Mouse (Mus musculus) ES-E14 (cell line): Measurements from ENCODE around the gene Uba3. TPM values are rescaled to one million over a fixed set of nuclear protein-coding genes. Genes with fewer than 3 reads are reported as not detected.
A peak's percentile ranks its signal among the peaks of the same experiment; 100 is the strongest.

Experiments
- DNase-seq: peaks from one replicate; pipeline ENCODE4 v3.0.0-alpha.2; 2013; ENCODE audit warnings: low read depth, low spot score
- H3K27ac ChIP-seq: 2 replicates; pipeline ENCODE4 v1.5.1; 2012; ENCODE audit warnings: low read depth, mild to moderate bottlenecking, low read length, moderate library complexity, mixed read lengths; ENCODE audit not compliant: poor library complexity, insufficient read depth, severe bottlenecking
- H3K36me3 ChIP-seq: 2 replicates; pipeline ENCODE4 v1.6.1; 2012; ENCODE audit warnings: mild to moderate bottlenecking, low read length, moderate library complexity, mixed read lengths; ENCODE audit not compliant: control insufficient read depth, poor library complexity, insufficient read depth, severe bottlenecking
- H3K4me1 ChIP-seq, 2 experiments: fragments of 150-350 bp in 1 of 2; sonication (generic) in 1 of 2; 2 replicates each; pipeline ENCODE4 v1.6.1; 2012; ENCODE audit warnings: low read length in 2 of 2, mild to moderate bottlenecking in 1 of 2, mixed read lengths in 1 of 2; ENCODE audit not compliant: control insufficient read depth in 2 of 2, insufficient read depth in 2 of 2, poor library complexity in 1 of 2
- H3K4me3 ChIP-seq, 2 experiments: fragments of 150-350 bp in 1 of 2; sonication (generic) in 1 of 2; 2 replicates each; pipeline ENCODE4 v1.5.1; 2012; ENCODE audit warnings: low read length in 2 of 2, low read depth in 1 of 2, mild to moderate bottlenecking in 1 of 2, mixed read lengths in 1 of 2; ENCODE audit not compliant: insufficient read depth in 1 of 2, poor library complexity in 1 of 2, severe bottlenecking in 1 of 2
- H3K9ac ChIP-seq: 2 replicates; pipeline ENCODE4 v1.6.1; 2012; ENCODE audit warnings: low read depth, mild to moderate bottlenecking, low read length, mixed read lengths; ENCODE audit not compliant: poor library complexity, insufficient read depth, severe bottlenecking
- H3K9me3 ChIP-seq: fragments of 150-350 bp; sonication (generic); 2 replicates; pipeline ENCODE4 v1.6.1; 2012; ENCODE audit warnings: low read depth, mild to moderate bottlenecking, low read length; ENCODE audit not compliant: control insufficient read depth, insufficient read depth
- CHD2 ChIP-seq: IDR thresholded peaks from 2 replicates; pipeline ENCODE4 v1.6.1; 2014; ENCODE audit warnings: mild to moderate bottlenecking, low read depth, low read length, inconsistent platforms
- HCFC1 ChIP-seq: IDR thresholded peaks from 2 replicates; pipeline ENCODE4 v1.6.1; 2012; ENCODE audit warnings: low read length, inconsistent platforms, borderline replicate concordance; ENCODE audit not compliant: insufficient read depth
- MAFK ChIP-seq: IDR thresholded peaks from 2 replicates; pipeline ENCODE4 v1.6.1; 2014; ENCODE audit warnings: mild to moderate bottlenecking, low read depth, low read length, inconsistent platforms; ENCODE audit not compliant: insufficient read depth
- ZC3H11A ChIP-seq: IDR thresholded peaks from 2 replicates; pipeline ENCODE4 v1.6.1; 2012; ENCODE audit warnings: low read depth, mild to moderate bottlenecking, inconsistent platforms, low read length, borderline replicate concordance
- ZNF384 ChIP-seq: IDR thresholded peaks from 2 replicates; pipeline ENCODE4 v1.6.1; 2012; ENCODE audit warnings: low read depth, low read length, inconsistent platforms
- in situ Hi-C, 2 experiments: fragments of 600-800 bp; cut with MboI; formaldehyde crosslinking; loops; one replicate each; pipeline ENCODE4 v1.15.1; 2025; ENCODE audit warnings: low sequenced_read_pairs in 2 of 2, inconsistent platforms in 1 of 2; ENCODE audit not compliant: unreplicated experiment in 2 of 2
- total RNA-seq: library from RNA; depleted of rRNA; stranded (reverse); fragments of 300-350 nt; gene quantifications from 2 replicates; pipeline ENCODE4 v1.2.3, GENCODE M21; 2012

The Uba3 gene
- total RNA-seq, 1 experiment, result 76.4 TPM

DNA sequence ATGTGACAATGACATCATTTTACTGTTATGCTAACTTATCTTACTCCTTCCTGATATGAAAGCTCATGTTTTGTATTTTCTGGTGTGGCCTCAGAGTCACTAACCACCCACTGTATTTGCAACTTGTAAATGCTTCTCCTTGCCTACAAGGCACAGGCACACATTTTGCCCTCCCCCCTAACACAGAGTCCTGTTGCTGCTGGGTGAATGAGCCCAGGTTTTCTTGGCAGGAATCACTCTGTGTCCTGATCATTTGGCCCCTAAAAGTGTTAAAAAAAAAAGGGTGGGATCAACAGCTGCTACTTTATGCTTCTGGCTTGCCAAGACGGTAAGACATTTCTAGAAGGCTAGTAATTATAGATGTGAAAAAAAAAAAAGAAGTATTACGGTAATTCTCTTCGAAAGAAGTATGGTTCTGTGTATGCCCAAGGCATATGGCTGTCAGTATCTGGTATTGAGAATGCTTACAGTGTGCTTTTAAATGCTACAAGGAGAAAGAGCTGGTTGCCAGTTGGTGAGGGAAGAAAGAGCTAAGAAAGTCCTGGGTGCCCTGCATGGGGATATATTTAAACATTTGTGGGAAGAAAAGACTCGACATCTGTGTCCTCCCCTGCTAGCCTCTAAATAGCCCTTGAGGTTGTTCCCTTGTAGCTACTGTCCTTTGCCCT, 10.8 kb upstream of the Uba3 start:
- TF ChIP-seq HCFC1 (no peak), CHD2 (no peak), MAFK (no peak), ZNF384 (no peak), ZC3H11A (no peak)
- Histone ChIP-seq H3K4me3 (no peak overlapping the region), H3K27ac (no peak overlapping the region), H3K9ac (no peak overlapping the region), H3K36me3 (no peaks in the 10 kb centered on the region), H3K4me1 (no peaks in the 10 kb centered on the region; a peak in 1 of 4 replicates), H3K9me3 (no peaks in the 10 kb centered on the region)
- in situ Hi-C loops, result no loop called here
- no peak for DNase-seq

DNA sequence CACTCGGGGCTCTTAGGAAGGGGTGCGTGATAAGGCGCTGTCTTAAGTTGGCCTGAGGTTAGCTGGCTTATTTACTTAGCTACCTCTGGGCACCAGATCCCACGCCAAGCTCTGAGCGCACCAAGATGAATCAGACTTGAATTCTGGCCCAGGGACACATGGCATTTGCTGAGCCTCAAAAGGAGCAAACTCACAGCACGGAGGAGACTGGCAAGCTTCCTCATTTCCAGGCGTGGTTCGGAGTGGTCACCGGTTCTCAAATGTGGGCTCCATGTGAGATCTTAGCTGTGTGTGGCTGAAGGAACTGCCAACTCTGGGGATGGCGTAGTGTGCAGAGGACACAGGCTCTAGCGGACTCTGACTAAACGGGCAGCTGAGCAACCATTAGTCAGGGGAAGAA, 6.5 kb upstream of the Uba3 start:
- H3K27ac ChIP-seq, result no peak overlapping the region
- TF ChIP-seq CHD2 (no peak), MAFK (no peak), ZC3H11A (no peak), HCFC1 (no peak), ZNF384 (no peak)
- peak overlapping the region; percentile 0 to 89; a peak in 3 of 4 replicates for H3K4me3 ChIP-seq
- H3K9me3 ChIP-seq, result no peaks in the 10 kb centered on the region
- H3K9ac ChIP-seq, result peak overlapping the region; percentile 4; the same call in 1 of the 2 replicates
- H3K4me1 ChIP-seq, result peaks cover 1 to 3% of the 10 kb centered on the region in 2 experiments; a peak in 2 of 4 replicates
- no peak for DNase-seq
- in situ Hi-C loops, result no loop called here
- H3K36me3 ChIP-seq, result no peaks in the 10 kb centered on the region

DNA sequence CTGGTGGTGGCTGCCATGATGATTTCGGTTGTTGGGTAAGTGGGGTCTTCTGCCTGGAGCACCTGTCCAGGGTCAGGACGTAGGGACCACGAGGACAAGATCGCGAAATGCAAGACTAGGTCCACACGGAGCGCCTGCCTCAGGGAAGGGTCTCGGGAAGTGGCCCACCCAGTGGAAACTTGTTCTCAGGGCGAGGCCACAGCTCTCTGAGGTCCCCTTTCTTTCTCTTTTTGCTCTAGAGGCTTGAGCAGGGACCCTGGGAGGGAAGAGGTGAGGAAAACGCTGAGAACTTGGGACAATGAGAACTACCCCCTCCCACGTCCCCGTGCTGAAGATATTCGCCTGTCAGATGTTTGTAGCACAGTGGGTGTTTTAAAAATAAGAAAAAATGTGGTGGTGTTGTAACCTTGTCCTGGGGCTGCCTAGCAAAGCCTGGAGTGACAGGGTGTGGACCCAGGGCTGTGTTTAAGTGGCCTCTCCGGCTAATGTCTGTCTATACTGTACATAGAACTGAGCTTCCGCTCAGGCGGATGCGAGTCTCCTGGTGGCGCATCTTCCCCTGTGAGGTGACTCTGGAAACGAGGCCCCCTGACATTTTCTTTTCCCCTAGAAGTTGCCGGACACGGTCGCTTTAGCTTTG, 5.6 kb upstream of the Uba3 start:
- peak overlapping the region; percentile 89 to 97 for H3K4me3 ChIP-seq
- in situ Hi-C loops, result no loop called here
- peaks cover 1 to 3% of the 10 kb centered on the region in 2 experiments; a peak in 2 of 4 replicates for H3K4me1 ChIP-seq
- H3K9ac ChIP-seq, result peak overlapping the region; percentile 92
- H3K9me3 ChIP-seq, result no peaks in the 10 kb centered on the region
- no peaks in the 10 kb centered on the region for H3K36me3 ChIP-seq
- TF ChIP-seq HCFC1, result no peak
- TF ChIP-seq MAFK, result no peak
- no peak for TF ChIP-seq CHD2
- no peak for TF ChIP-seq ZNF384
- no peak for TF ChIP-seq ZC3H11A
- DNase-seq, result no peak
- H3K27ac ChIP-seq, result peak overlapping the region; percentile 45

DNA sequence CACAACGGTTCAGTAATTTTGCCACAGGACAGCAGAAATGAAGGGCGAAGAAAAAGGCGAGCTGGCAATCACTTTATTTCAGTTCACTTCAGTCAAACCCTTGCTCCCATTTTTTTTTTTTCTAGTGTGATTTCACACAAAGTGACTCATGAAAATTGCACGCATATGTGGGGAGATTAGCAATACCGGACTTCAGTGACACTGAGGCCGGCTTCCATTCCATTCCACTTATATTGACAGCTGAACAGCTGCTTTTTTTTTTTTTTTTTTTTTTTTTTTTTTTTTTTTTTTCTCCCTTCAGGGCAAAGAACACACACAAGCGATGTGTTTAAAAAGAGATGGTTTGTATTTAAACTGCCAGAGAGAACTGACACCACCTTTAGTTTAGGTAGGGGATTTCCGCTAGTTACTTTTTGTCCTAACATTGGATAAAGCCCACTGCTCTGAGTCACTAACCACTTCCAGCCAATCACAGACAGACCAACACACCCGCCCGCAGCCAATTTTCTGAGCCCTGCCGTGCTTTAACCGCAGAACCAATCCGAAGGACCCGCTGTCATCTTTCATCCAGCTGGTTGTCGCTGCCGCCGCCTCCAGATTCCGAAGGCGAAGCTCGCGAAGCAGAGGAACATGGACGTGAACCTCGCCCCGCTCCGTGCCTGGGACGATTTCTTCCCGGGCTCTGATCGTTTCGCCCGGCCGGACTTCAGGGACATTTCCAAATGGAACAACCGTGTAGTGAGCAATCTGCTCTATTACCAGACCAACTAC, 4.9 kb upstream of the Uba3 start, which contains the start of gene Arl6ip5:
Arl6ip5 (plus strand) TSS at position 499 of the 771 bp plus-strand sequence.
- Histone ChIP-seq H3K4me3 (peak within 1 kb of the TSS; percentile 89 to 97), H3K9ac (peak within 1 kb of the TSS; percentile 92), H3K36me3 (no peaks in the 10 kb centered on the region), H3K4me1 (peaks cover 1 to 3% of the 10 kb centered on the region in 2 experiments; a peak in 2 of 4 replicates), H3K27ac (peak within 1 kb of the TSS; percentile 45), H3K9me3 (no peaks in the 10 kb centered on the region)
- DNase-seq, result peak; percentile 86
- in situ Hi-C loops, result no loop called here
- TF ChIP-seq HCFC1 (peak; percentile 40; the same call in 1 of the 2 replicates), ZC3H11A (no peak), ZNF384 (peak; percentile 97), MAFK (no peak), CHD2 (0 out of 2 replicates have a peak, but pooled peaks have one; percentile 19)
